Mouse (Mus musculus): ENCODE data around the gene Zfp97.
"Not testable (repeated sequence)": the region's sequence is repeated elsewhere in the genome, so short reads cannot be mapped to it uniquely, and the experiment has no call there.

The Zfp97 gene

DNA sequence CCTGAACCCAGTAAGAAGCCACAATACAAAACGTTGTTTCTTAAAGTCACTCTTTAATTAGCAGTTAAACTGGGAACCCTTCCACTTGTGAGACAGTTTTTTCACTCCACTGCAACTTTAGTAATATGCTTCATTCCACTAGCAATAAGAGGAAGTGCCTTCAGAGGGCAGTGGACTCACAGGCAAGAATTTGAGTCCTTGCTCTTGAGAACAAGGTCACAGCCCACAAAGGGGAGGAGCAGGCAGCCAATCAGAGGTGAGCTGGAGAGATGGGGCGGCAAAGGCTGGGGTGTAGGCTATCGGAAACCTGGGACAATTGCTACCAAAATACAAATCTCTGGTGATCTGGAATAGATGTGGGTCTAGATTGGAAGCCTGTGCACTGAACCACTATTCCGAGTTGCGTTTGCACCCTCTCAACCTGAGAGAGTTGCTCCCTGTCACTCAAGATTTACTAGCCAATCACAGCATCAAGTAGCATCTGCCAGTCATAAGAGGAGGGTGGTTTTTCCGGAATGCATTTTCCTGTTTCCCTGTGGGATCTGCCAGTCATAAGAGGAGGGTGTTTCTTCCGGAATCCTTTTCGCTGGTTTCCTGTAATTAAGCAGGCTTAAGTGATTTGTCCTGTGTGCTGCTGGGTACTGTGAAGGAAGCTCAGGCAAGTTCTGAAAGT lies at the start of gene Zfp97:
Zfp97 (plus strand) TSS at position 586 of the 673 bp plus-strand sequence.
- not testable (repeated sequence) for DNase-seq (ENCODE audit: low spot score in 2 of 2)

GRCm38 (mm10) chr17:17178757-17179413 lies 57.7 kb downstream of the Zfp97 start:
- DNase-seq (ENCODE audit: low spot score in 2 of 2) = not testable (repeated sequence)

- DNase-seq (ENCODE audit: low spot score in 2 of 2) = not testable (repeated sequence)
Measured at GRCm38 (mm10) chr17:17194761-17195160, 73.5 kb downstream of the Zfp97 start.

- DNase-seq (ENCODE audit: low spot score in 2 of 2) = no peak
Measured at GRCm38 (mm10) chr17:17195178-17195577, 74.0 kb downstream of the Zfp97 start.

- DNase-seq (ENCODE audit: low spot score in 2 of 2) = not testable (repeated sequence)
Measured at GRCm38 (mm10) chr17:17196111-17196510, 74.9 kb downstream of the Zfp97 start.

Data from frontal cortex, postnatal 14 days (tissue).